Mouse (Mus musculus): ENCODE data around the gene Rhbdd3. TPM values are rescaled to one million over a fixed set of nuclear protein-coding genes. Genes with fewer than 3 reads are reported as not detected.

Rhbdd3 gene
- total RNA-seq, 2 experiments from 2014 or later: 17.8 to 20.2 TPM

DNA sequence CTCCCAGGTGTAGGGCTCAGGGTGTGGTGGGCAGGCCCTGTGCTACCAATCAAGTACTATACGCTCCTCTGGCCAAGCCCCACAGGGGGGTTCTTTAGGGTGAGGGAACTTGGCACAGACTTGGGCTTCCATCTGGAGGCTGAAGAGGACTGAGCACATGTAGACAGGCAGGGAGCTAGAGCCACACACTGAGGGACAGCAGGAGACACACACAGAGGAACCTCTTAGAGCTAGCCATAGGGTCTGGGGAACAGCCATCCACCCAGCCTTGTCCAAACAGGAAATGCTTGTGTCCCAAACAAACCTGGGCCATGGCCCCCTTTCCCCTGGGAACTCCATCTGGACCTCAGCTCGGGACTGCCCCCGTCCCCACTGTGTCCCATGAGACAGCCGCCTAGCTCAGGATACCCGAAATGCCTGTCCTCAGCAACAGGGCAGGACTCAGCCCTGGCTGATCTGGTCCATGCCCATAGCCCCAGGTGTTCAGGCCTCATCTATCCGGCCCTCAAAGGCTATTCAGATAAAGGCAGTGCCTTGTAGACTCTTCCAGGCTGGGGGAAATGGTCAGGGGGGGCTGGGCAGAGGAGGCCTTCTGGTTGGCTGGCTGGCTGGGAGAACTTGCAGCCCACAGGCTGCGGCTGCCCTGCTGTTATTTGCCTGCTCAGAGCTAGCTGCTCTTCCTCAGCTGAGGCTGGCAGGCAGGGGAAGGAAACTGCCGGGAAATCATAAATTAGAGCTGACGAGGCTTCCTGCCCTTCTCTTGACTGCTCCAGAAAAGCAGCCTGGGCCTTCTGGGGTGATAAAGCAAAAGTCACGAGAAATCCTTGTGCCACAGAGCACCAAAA, 56.5 kb downstream of the Rhbdd3 start:
- intact Hi-C loops (cut with DNase I; ENCODE audit: low total_unique reads): no loop called here
- no peak for DNase-seq

Other genes starting within 250 kb of the Rhbdd3 start
- gene Nf2, start 249.4 kb upstream of the Rhbdd3 start, total RNA-seq (2021): 10 to 100 TPM; 35.2 to 40.9 TPM
- gene Nipsnap1, start 225.0 kb upstream of the Rhbdd3 start, total RNA-seq (2021): under 1 TPM; 0.84 to 0.90 TPM
- 10 to 100 TPM; 11.4 to 13.0 TPM for gene Thoc5, start 203.6 kb upstream of the Rhbdd3 start, total RNA-seq (2021)
- gene Nefh, start 150.9 kb upstream of the Rhbdd3 start, total RNA-seq (2021): under 1 TPM; 0.13 to 0.21 TPM
- gene Ap1b1, start 112.1 kb upstream of the Rhbdd3 start, total RNA-seq (2021): 10 to 100 TPM; 31.6 to 41.1 TPM
- under 1 TPM in 1 of 2 experiments, not detected in 1; 0.25 TPM for gene Rasl10a, start 40.8 kb upstream of the Rhbdd3 start, total RNA-seq (2021)
- gene Gas2l1, start 33.6 kb upstream of the Rhbdd3 start, total RNA-seq (2021): 10 to 100 TPM in 1 of 2 experiments, 1 to 10 TPM in 1; 8.4 to 12.0 TPM
- gene Ewsr1, start 340 bp downstream of the Rhbdd3 start, total RNA-seq (2021): 10 to 100 TPM; 87.0 to 90.4 TPM
- gene Emid1, start 53.3 kb downstream of the Rhbdd3 start, total RNA-seq (2021): 10 to 100 TPM; 11.9 to 15.8 TPM
- gene Kremen1, start 162.6 kb downstream of the Rhbdd3 start, total RNA-seq (2021): 10 to 100 TPM; 46.8 to 48.1 TPM

Data from gastrocnemius, postnatal 14 days (tissue).